Mouse (Mus musculus) 416B (cell line): ENCODE data around the gene Edc3.

Experiments
- DNase-seq: peaks from one replicate; pipeline ENCODE4 v3.0.0; 2011; ENCODE audit warnings: low read depth

Edc3 gene

GRCm38 (mm10) chr9:57761563-57762551 lies 53.5 kb downstream of the Edc3 start:
- DNase-seq = no peak

- peak; percentile 71 for DNase-seq
These were observed 54.2 kb downstream of the Edc3 start for GRCm38 (mm10) chr9:57762563-57762991.

- peak; percentile 85 for DNase-seq
These were observed 56.0 kb downstream of the Edc3 start for GRCm38 (mm10) chr9:57764147-57764973.

GRCm38 (mm10) chr9:57764974-57765363 lies 56.6 kb downstream of the Edc3 start:
- DNase-seq = peak; percentile 92

GRCm38 (mm10) chr9:57765364-57766351 lies 57.3 kb downstream of the Edc3 start, which contains the start of gene Clk3:
Gene Clk3 (minus strand): TSS chr9:57765860.
- peak; percentile 70 for DNase-seq

- no peak for DNase-seq
These were observed 58.1 kb downstream of the Edc3 start for GRCm38 (mm10) chr9:57766431-57766830.

- DNase-seq = no peak
These were observed 58.9 kb downstream of the Edc3 start for GRCm38 (mm10) chr9:57767231-57767630.

GRCm38 (mm10) chr9:57769539-57770069 lies 61.3 kb downstream of the Edc3 start:
- no peak for DNase-seq

- DNase-seq = peak; percentile 49
These were observed 61.9 kb downstream of the Edc3 start for GRCm38 (mm10) chr9:57770214-57770613.

GRCm38 (mm10) chr9:57770836-57771235 lies 62.5 kb downstream of the Edc3 start:
- DNase-seq = no peak

GRCm38 (mm10) chr9:57773754-57774153 lies 65.4 kb downstream of the Edc3 start:
- no peak for DNase-seq

GRCm38 (mm10) chr9:57774168-57774567 lies 65.8 kb downstream of the Edc3 start:
- peak; percentile 75 for DNase-seq

GRCm38 (mm10) chr9:57775026-57775425 lies 66.7 kb downstream of the Edc3 start:
- DNase-seq = no peak

GRCm38 (mm10) chr9:57775736-57776135 lies 67.4 kb downstream of the Edc3 start:
- no peak for DNase-seq

GRCm38 (mm10) chr9:57782656-57783055 lies 74.3 kb downstream of the Edc3 start:
- peak; percentile 74 for DNase-seq

- peak; percentile 81 for DNase-seq
These were observed 81.4 kb downstream of the Edc3 start for GRCm38 (mm10) chr9:57789733-57790132.

GRCm38 (mm10) chr9:57797456-57797855 lies 89.1 kb downstream of the Edc3 start:
- DNase-seq = no peak

- DNase-seq = no peak
These were observed 90.4 kb downstream of the Edc3 start for GRCm38 (mm10) chr9:57798725-57799253.

GRCm38 (mm10) chr9:57800325-57800975 lies 92.1 kb downstream of the Edc3 start:
- peak; percentile 30 for DNase-seq
